Mouse (Mus musculus): ENCODE data around the gene Elavl3.

- TF ChIP-seq CTCF (IDR thresholded peaks at IDR 0.05; ENCODE audit: low read depth, low read length) = no peak
- no peak for TF ChIP-seq TAL1 (conservative IDR thresholded peaks at IDR 0.05; ENCODE audit: low read depth, low read length)
- no peak for TF ChIP-seq GATA2 (IDR thresholded peaks at IDR 0.05; ENCODE audit: borderline replicate concordance, low read depth, low read length)
- no peak for TF ChIP-seq GATA1 (IDR thresholded peaks at IDR 0.05; ENCODE audit: borderline replicate concordance, low read length)
- TF ChIP-seq POLR2AphosphoS5 (IDR thresholded peaks at IDR 0.05; ENCODE audit: insufficient replicate concordance, low read depth, low read length) = no peak
These were observed 40.8 kb downstream of the Elavl3 start for GRCm38 (mm10) chr9:22011055-22011454.

All from G1E (cell line).